Mouse (Mus musculus): ENCODE results near the gene Atxn2. TPM values are rescaled to one million over a fixed set of nuclear protein-coding genes. Genes with fewer than 3 reads are reported as not detected.

Gene Atxn2
- polyA plus RNA-seq, 1 experiment: not detected

DNA sequence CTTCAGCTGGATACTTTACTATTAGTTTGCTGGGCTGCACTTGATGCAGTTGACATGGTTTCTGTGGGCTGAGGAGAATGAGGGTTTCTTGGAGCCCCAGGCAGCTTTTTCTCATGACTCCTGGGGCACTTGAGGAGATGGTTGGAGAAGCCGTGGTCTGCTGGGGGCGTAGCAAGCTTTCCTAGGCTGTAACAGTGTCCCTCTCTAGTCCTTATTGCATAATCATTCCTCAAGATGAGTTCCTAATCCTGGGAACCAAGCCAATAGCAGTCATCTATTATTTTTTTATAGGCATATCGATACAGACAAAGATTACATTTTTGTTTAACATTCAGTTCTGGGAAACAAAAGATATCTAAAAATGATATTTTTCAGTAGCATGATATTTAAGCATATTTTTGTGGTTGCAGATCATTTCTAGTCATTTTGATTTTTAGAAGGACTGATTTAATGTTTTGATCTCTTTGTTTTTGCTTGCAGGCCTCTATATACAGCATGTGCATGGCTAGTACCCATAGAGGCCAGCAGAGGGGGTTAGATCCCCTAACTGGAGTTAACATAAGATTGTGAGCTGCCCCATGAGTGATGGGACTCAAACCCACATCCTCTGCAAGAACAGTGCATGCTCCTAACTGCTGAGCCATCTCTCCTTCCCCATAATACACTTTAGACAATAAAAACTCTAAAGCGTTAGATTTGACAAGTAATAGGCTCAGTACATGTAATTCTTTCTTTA, 55.1 kb downstream of the Atxn2 start:
- no peak overlapping the region for H3K27ac ChIP-seq (ENCODE audit: insufficient read depth, low read depth, low read length)
- WGBS: 73% methylated on average over 4 of the region's 4 CpGs

DNA sequence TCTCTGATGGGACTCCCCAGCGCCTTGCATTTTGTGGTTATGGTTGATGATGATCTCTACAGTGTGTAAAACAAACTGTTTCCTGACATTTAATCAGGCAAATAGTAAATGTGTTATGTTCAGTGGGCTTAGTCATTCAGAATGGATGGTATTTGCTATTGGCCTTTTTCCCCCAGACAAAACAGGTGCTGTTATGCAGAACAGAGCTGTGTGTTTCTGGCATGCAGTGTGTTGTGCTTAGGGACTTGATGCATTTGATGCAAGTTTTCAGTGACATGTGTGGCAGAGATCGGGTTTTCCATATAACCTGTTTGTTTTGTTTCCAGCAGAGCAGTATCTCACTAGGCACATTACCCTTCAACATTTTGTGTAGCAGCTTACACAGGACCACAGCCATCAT, 56.4 kb downstream of the Atxn2 start:
- Histone ChIP-seq H3K4me1 (ENCODE audit: control insufficient read depth, insufficient read depth, low read length) (peaks cover 8% of the 10 kb centered on the region), H3K27ac (ENCODE audit: insufficient read depth, low read depth, low read length) (no peak overlapping the region), H3K4me3 (ENCODE audit: insufficient read depth, low read depth, low read length) (no peak overlapping the region)
- TF ChIP-seq POLR2A (IDR thresholded peaks at IDR 0.05; ENCODE audit: insufficient read depth, low read depth, low read length) (no peak), CTCF (IDR thresholded peaks at IDR 0.05; ENCODE audit: insufficient read depth, low read depth, low read length) (no peak)
- WGBS: 81% methylated on average over 2 of the region's 2 CpGs

More for the DNA sequence above, 55.1 kb downstream of the Atxn2 start:
- TF ChIP-seq CTCF (IDR thresholded peaks at IDR 0.05; ENCODE audit: insufficient read depth, low read depth, low read length) (no peak), POLR2A (IDR thresholded peaks at IDR 0.05; ENCODE audit: insufficient read depth, low read depth, low read length) (no peak)
- Histone ChIP-seq H3K4me3 (ENCODE audit: insufficient read depth, low read depth, low read length) (no peak overlapping the region), H3K4me1 (ENCODE audit: control insufficient read depth, insufficient read depth, low read length) (peaks cover 8% of the 10 kb centered on the region)

- 61% methylated on average over 7 of the region's 7 CpGs for WGBS
- H3K27ac ChIP-seq (ENCODE audit: insufficient read depth, low read depth, low read length): no peak overlapping the region
- H3K4me1 ChIP-seq (ENCODE audit: control insufficient read depth, insufficient read depth, low read length): peaks cover 6% of the 10 kb centered on the region
- H3K4me3 ChIP-seq (ENCODE audit: insufficient read depth, low read depth, low read length): no peak overlapping the region
- TF ChIP-seq POLR2A (IDR thresholded peaks at IDR 0.05; ENCODE audit: insufficient read depth, low read depth, low read length) (no peak), CTCF (IDR thresholded peaks at IDR 0.05; ENCODE audit: insufficient read depth, low read depth, low read length) (no peak)
These were observed 58.7 kb downstream of the Atxn2 start for GRCm38 (mm10) chr5:121769827-121770226.

- Histone ChIP-seq H3K4me1 (ENCODE audit: control insufficient read depth, insufficient read depth, low read length) (peaks cover 4% of the 10 kb centered on the region; the same call in 1 of the 2 replicates), H3K4me3 (ENCODE audit: insufficient read depth, low read depth, low read length) (no peak overlapping the region), H3K27ac (ENCODE audit: insufficient read depth, low read depth, low read length) (no peak overlapping the region)
- 79% methylated on average over 3 of the region's 3 CpGs for WGBS
- no peak for TF ChIP-seq CTCF (IDR thresholded peaks at IDR 0.05; ENCODE audit: insufficient read depth, low read depth, low read length)
- TF ChIP-seq POLR2A (IDR thresholded peaks at IDR 0.05; ENCODE audit: insufficient read depth, low read depth, low read length): no peak
These were observed 60.5 kb downstream of the Atxn2 start for GRCm38 (mm10) chr5:121771611-121772010.

- TF ChIP-seq POLR2A (IDR thresholded peaks at IDR 0.05; ENCODE audit: insufficient read depth, low read depth, low read length) (no peak), CTCF (IDR thresholded peaks at IDR 0.05; ENCODE audit: insufficient read depth, low read depth, low read length) (no peak)
- no peak overlapping the region; the same call in 1 of the 2 replicates for H3K27ac ChIP-seq (ENCODE audit: insufficient read depth, low read depth, low read length)
- 27% methylated on average over 7 of the region's 7 CpGs for WGBS
- no peaks in the 10 kb centered on the region; the same call in none of the 2 replicates for H3K4me1 ChIP-seq (ENCODE audit: control insufficient read depth, insufficient read depth, low read length)
- H3K4me3 ChIP-seq (ENCODE audit: insufficient read depth, low read depth, low read length): no peak overlapping the region
These were observed 67.5 kb downstream of the Atxn2 start for GRCm38 (mm10) chr5:121778485-121779119.

DNA sequence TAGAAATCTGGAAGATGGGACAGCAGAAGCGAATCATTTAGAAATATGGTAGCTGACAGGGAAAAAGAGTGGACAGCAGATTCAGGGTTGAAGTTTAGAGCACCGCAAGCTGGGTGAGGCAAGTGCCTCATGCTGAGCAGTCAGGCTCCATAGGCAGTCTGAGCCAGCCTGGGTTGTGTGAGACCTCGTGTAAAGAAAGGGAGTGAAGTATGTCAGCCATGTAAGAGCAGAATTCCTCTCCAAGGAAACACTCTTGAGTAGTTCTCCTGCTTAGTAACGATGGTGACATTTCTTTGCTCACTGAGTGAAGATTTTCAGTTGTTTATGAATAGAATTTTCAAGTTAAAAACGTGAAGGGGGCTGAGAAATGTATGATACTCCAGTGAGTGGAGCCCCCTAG, 69.0 kb downstream of the Atxn2 start:
- TF ChIP-seq CTCF (IDR thresholded peaks at IDR 0.05; ENCODE audit: insufficient read depth, low read depth, low read length): no peak
- TF ChIP-seq POLR2A (IDR thresholded peaks at IDR 0.05; ENCODE audit: insufficient read depth, low read depth, low read length): no peak
- 62% methylated on average over 5 of the region's 5 CpGs for WGBS
- Histone ChIP-seq H3K4me1 (ENCODE audit: control insufficient read depth, insufficient read depth, low read length) (no peaks in the 10 kb centered on the region; the same call in none of the 2 replicates), H3K4me3 (ENCODE audit: insufficient read depth, low read depth, low read length) (no peak overlapping the region), H3K27ac (ENCODE audit: insufficient read depth, low read depth, low read length) (no peak overlapping the region)

DNA sequence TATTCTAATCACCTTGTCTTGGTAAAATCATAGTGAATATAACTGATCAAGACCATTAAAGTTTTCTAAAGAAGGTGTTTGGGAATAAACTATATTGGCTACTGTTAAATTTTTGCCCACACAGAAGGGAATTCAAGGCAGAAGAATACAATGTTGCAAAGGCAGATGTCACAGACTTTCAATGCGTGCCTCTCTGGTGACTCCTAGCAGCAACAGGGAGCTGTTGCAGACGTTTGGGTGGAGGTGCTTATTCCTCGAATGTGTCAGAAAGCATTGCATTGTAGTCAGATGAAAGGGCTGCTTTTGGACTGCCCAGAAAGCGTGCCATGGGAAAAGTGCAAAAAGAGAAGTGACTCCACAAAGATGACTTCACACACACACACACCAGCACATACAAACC, 71.3 kb downstream of the Atxn2 start:
- TF ChIP-seq POLR2A (IDR thresholded peaks at IDR 0.05; ENCODE audit: insufficient read depth, low read depth, low read length): no peak
- no peak for TF ChIP-seq CTCF (IDR thresholded peaks at IDR 0.05; ENCODE audit: insufficient read depth, low read depth, low read length)
- WGBS: 25% methylated on average over 4 of the region's 4 CpGs
- H3K27ac ChIP-seq (ENCODE audit: insufficient read depth, low read depth, low read length): no peak overlapping the region
- no peaks in the 10 kb centered on the region; the same call in none of the 2 replicates for H3K4me1 ChIP-seq (ENCODE audit: control insufficient read depth, insufficient read depth, low read length)
- H3K4me3 ChIP-seq (ENCODE audit: insufficient read depth, low read depth, low read length): no peak overlapping the region

DNA sequence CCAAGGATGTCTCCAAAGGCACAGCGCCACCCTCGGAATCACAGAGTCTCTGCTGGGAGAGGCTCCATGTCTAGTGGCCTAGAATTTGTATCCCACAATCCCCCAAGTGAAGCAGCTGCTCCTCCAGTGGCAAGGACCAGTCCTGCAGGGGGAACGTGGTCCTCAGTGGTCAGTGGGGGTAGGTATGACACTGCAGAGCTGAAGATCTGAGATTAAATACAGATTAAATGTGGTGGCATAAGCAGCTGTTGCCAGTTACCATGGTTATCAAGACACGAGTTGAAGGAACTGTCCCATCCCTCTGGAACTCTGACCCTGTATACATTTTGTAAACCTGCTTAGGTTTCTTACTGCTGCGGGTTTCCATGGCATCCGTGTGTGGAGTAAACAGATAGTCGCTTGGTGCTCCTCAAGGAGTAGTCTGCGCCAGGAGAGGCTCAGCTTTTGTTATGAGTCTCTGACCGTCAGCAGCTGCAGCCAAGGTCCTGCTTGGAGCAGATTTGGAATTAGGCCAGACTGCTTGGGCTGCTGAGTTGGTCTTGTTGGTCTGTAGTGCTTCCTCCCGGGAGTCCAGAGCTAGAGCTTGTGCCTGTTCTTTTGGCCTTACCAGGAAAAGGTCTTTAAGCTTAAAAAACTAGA, 72.8 kb downstream of the Atxn2 start:
- no peak overlapping the region for H3K27ac ChIP-seq (ENCODE audit: insufficient read depth, low read depth, low read length)
- WGBS: 52% methylated on average over 10 of the region's 10 CpGs

GRCm38 (mm10) chr5:121791026-121791425, 79.9 kb downstream of the Atxn2 start:
- WGBS: 86% methylated on average over 5 of the region's 5 CpGs

More for the DNA sequence above, 72.8 kb downstream of the Atxn2 start:
- TF ChIP-seq POLR2A (IDR thresholded peaks at IDR 0.05; ENCODE audit: insufficient read depth, low read depth, low read length) (no peak), CTCF (IDR thresholded peaks at IDR 0.05; ENCODE audit: insufficient read depth, low read depth, low read length) (peak; percentile 9; the same call in 1 of the 2 replicates)
- no peak overlapping the region for H3K4me3 ChIP-seq (ENCODE audit: insufficient read depth, low read depth, low read length)
- H3K4me1 ChIP-seq (ENCODE audit: control insufficient read depth, insufficient read depth, low read length): no peaks in the 10 kb centered on the region; the same call in none of the 2 replicates

More at GRCm38 (mm10) chr5:121791026-121791425, 79.9 kb downstream of the Atxn2 start:
- Histone ChIP-seq H3K4me3 (ENCODE audit: insufficient read depth, low read depth, low read length) (no peak overlapping the region), H3K4me1 (ENCODE audit: control insufficient read depth, insufficient read depth, low read length) (no peaks in the 10 kb centered on the region; the same call in 1 of the 2 replicates), H3K27ac (ENCODE audit: insufficient read depth, low read depth, low read length) (no peak overlapping the region)
- TF ChIP-seq CTCF (IDR thresholded peaks at IDR 0.05; ENCODE audit: insufficient read depth, low read depth, low read length) (no peak), POLR2A (IDR thresholded peaks at IDR 0.05; ENCODE audit: insufficient read depth, low read depth, low read length) (no peak)
